Mouse (Mus musculus) frontal cortex, postnatal 14 days (tissue): Measurements from ENCODE around the gene Ifi204.
"Not testable (repeated sequence)": the region's sequence is repeated elsewhere in the genome, so short reads cannot be mapped to it uniquely, and the experiment has no call there.

Source experiments
- DNase-seq, 2 experiments: peaks; one replicate each; pipeline ENCODE4 v3.0.0; 2022; ENCODE audit warnings: low spot score in 2 of 2

Ifi204 gene

DNA sequence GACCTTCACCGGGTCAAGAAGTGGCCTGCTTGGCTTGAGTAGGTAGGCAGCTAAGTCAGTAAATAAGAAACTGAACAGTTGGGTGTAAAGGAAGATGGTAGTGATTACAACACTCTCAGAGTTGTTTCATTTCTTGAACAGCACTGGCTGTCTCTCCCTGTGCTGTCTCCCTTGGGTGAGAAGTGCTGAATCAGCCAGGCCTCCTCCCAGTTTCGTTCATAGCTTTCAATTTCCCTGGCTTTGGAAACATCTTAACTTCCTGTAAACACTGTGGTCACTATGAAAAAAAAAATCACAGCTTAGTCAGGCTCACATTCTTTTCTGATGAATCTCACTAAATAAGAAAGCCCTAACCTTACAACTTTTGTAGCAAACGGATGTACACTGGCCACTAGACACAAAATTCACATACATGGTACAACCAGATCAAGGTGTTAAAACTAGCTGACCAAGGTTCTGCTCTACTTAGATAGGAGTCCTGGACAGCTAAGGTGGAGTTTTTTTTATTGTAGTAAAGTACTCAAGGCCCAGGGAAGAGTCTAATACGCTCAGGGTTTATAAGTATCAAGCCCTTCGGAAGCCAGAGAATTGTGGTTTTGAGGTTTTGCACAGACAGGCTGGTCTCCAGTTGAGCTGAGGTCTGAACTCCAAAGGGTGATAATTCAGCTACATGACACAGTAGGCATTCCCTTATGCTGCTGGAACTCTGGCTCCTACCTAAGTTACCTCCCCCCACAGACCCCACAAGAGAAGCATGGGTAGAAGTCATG, at the start of gene Ifi204:
TSS of gene Ifi204 (minus strand) at position 96 of the 770 bp plus-strand sequence.
- not testable (repeated sequence) for DNase-seq

DNA sequence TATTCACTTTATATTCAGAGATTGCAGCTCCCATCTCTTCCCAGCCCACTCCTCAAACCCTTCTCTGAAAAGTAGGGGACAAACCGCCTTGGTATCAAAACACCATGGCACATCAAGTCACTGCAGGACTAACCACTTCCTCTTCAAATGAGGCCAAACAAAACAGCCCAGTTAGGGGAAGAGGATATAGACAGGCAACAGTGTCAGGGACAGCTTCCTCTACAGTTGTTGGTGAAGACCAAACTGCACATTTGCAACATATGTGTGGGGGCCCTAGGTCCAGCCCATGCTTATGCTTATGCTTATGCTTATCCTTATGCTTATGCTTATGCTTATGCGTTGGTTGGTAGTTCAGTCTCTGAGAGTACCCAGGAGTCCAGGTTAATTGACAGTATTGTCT, 42.6 kb upstream of the Ifi204 start:
- not testable (repeated sequence) for DNase-seq

DNA sequence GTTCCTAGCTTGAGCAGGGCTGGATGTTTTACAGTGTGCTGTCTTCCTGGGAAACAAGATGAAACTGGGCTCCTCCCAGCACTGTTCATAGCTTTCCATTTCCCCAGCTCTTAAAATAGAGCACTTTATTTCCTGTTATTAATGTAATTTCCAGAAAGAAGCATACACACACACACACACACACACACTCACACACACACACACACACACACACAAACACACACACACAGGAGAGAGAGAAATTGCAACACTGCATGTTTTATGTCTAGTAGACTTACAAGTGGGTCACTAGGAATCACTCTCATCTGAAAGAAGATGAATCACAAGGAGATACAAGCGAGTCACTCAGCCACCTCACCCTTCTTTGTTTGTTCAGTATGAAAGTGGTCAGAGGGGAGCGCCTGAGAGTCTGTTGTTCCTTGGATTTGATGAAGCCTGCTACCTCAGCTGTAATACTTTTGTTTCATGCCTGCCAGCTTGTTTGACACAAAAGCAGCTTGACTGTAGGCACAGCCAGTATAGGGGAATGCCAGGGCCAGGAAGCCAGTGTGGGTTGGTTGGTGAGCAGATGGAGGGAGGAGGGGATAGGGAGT, 36.0 kb upstream of the Ifi204 start:
- not testable (repeated sequence) for DNase-seq

DNA sequence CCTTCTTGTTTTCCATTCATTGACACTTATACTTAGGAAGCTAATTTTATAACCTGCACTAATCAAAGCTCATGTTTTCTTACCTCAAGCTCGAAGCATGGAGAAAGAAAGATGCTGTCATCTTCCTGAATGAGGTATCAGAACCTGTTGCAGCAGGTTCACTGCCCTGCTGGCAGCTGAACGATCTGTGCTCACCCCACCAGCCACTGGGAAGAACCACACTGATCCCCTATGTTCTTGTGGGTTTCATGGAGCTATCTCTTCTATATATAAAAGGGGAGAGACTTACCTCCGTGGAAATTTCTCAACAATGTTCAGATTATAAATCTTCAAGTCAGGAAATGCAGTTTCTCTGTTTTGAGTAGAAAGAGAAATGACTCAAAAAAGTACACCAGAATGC, 35.5 kb upstream of the Ifi204 start:
- DNase-seq = not testable (repeated sequence)

DNA sequence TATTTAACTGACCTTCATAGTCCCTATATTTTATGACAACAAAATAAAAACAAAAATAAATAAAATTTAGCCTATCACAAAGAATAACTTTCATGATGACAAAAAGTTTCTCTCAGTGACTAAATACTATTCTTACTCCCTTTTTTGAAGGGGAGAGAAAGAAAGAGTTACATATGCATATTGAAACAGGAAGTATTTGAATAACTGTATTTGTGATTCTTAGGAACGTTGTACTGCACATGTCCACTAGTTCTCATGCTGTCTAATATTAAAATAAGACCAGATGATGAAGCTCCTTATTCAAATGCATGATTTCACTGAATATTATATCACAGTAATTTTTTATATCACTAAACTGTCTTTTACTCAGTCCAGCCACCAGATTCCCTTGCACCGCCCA, 35.0 kb upstream of the Ifi204 start:
- DNase-seq = not testable (repeated sequence)

DNA sequence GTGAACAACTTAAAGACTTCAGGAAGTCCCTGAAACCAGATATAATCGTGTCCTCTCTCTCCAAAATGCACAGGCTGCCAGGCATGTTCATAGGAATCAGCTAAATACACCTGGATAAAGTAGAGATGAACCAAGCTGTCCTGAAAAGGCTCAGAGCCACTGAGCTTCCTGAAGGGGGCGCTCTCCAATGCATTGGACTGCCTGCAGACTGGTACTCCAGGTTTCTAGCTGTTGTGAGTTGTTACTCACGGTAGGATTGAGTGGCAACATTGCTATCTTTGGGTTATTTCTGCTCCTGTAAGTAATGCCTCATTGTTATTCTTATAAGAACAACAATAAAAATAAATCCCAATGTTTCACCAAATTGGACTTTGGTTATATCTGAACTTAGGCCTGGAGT, 6.7 kb upstream of the Ifi204 start:
- not testable (repeated sequence) for DNase-seq

DNA sequence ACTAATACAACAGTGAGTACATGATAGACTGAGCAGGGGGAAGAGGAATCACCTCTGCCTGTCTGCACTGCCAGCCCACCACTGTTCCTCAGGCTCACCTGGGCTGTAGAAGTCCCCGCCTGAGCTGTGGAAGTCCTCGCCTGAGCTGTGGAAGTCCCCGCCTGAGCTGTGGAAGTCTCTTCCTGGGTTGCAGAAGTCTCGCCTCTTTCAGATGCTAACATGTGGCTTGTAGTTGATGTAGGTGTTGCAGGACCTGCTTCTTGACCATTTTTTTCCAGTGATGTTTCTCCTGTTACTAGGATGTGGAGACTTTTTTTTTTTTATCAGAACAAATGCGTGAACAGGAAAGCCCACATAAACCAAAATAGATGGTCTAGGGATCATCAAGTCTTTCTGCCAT, 6.7 kb downstream of the Ifi204 start:
- not testable (repeated sequence) for DNase-seq

DNA sequence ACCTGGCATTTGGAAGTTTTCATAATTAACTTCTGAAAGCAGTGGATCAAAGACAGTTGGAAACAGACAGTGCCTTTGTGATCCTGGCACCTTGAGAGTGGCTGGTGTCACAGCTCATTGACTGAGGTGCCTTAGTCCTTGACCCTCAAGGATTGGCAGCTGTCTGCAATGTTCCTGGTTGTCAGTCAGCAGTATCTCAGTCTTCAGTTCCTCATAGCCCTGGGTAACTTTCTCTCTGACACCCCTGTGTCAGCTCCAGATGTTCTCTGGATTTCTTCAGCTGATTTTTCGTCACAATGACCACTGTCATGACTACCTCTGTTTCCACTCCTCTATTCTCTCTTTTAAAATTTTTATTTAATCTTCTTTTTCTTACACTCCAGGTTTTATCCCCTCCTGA, 24.5 kb downstream of the Ifi204 start:
- DNase-seq = no peak

DNA sequence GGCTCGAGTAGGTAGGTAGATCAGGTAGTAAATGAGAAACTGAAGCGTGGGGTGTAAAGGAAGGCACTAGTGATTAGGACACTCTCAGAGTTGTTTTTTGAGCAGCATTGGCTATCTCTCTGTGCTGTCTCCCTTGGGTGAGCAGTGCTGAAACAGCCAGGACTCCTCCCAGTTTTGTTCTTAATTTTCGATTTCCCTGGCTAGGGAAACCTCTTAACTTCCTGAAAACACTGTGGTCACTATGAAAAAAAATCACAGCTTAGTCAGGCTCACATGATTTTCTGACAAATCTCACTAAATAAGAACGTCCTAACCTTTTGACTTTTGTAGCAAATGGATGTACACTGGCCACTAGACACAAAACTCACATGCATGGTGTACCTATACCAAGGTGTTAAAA, 25.1 kb downstream of the Ifi204 start, which contains the start of gene Ifi207:
TSS of gene Ifi207 (minus strand) at position 92 of the 400 bp plus-strand sequence.
- no peak for DNase-seq

DNA sequence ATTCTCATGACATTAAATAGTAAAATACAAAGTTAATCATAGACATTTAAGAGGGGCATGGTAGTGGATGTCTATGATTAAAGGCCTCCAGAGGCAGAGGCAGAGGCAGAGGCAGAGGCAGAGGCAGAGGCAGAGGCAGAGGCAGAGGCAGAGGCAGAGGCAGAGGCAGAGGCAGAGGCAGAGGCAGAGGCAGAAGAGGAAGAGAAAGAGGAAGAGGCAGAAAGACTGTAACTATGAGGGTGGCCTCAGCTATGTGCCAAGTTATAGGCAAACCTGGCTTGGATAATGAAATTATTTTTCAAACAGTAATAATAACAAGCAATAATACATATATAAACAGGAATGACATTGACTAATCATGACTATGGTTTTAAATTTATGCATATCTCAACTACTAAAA, 26.2 kb downstream of the Ifi204 start:
- no peak for DNase-seq

DNA sequence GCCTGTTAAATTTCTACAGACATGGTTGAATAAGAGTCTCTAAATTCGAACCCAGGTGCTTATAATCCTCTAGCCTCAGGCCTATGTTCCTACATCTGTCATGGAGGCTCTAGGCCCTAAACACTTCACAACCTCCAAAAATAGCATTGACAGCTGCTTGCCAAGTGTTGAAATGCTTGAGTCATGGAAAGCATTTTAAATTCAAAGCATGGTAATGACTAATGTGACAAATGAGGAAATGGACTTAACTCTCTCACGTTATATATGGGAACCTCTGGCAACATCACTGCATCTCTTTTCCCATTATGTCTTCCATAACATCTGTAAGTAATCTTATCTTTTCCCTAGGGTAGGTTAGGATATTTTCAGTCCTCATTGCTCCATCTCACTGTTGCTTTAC, 29.8 kb downstream of the Ifi204 start:
- no peak for DNase-seq

DNA sequence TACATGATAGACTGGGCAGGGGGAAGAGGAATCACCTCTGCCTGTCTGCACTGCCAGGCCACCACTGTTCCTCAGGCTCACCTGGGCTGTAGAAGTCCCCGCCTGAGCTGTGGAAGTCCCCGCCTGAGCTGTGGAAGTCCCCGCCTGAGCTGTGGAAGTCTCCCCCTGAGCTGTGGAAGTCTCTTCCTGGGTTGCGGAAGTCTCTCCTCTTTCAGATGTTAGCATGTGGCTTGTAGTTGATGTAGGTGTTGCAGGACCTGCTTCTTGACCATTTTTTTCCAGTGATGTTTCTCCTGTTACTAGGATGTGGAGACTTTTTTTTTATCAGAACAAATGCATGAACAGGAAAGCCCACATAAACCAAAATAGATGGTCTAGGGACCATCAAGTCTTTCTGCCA, 31.7 kb downstream of the Ifi204 start:
- DNase-seq = not testable (repeated sequence)

DNA sequence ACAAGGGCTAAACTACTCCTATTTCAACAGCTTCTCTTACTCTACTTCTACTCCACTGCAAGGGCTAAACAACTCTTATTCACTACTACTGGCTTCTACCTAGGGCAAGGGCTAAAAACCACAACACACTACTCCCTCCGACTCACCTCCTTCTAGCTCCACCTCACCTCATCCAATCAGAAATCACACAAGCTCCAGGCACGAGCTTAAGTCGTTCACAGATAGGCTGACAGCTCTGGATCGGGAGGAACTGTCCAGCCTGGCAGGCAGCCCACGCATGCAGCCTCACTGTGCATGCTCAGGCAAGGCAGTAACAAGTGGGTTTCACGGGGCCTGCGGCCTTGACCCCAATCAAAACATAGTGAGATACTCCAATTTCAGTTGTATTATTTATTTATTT, 33.5 kb downstream of the Ifi204 start:
- no peak for DNase-seq
